Mouse (Mus musculus): ENCODE measurements at regions not wholly inside any gene's neighbourhood (a gene's known extent, or its start where the extent isn't known, plus 50 kb on each side); places are given as distances from the start of the nearest gene placed in this dataset.

GRCm38 (mm10) chr1:77201321-77201917 is 313.5 kb downstream of the Epha4 start:
- TF ChIP-seq CTCF (IDR thresholded peaks at IDR 0.05; ENCODE audit: insufficient read depth, low read length) (no peak), POLR2A (IDR thresholded peaks at IDR 0.05; ENCODE audit: borderline replicate concordance, extremely low read depth, low read depth, low read length) (no peak)
